Mouse (Mus musculus) CD4-positive, CD25-positive, alpha-beta regulatory T cell (primary cell): ENCODE data around the gene Gnai3. TPM values are rescaled to one million over a fixed set of nuclear protein-coding genes. Genes with fewer than 3 reads are reported as not detected.

Source experiments
- polyA plus RNA-seq: library from polyadenylated mRNA; unstranded; fragments of 100-300 nt; shearing (Covaris generic); gene quantifications from one replicate; pipeline ENCODE4 v1.2.1, GENCODE M21; 2017

Gnai3 gene
- 182 TPM for polyA plus RNA-seq

GRCm38 (mm10) chr3:108145534-108146445 is at the start of gene Gnai3:
Gene Gnai3 (minus strand): TSS chr3:108146146.

DNA sequence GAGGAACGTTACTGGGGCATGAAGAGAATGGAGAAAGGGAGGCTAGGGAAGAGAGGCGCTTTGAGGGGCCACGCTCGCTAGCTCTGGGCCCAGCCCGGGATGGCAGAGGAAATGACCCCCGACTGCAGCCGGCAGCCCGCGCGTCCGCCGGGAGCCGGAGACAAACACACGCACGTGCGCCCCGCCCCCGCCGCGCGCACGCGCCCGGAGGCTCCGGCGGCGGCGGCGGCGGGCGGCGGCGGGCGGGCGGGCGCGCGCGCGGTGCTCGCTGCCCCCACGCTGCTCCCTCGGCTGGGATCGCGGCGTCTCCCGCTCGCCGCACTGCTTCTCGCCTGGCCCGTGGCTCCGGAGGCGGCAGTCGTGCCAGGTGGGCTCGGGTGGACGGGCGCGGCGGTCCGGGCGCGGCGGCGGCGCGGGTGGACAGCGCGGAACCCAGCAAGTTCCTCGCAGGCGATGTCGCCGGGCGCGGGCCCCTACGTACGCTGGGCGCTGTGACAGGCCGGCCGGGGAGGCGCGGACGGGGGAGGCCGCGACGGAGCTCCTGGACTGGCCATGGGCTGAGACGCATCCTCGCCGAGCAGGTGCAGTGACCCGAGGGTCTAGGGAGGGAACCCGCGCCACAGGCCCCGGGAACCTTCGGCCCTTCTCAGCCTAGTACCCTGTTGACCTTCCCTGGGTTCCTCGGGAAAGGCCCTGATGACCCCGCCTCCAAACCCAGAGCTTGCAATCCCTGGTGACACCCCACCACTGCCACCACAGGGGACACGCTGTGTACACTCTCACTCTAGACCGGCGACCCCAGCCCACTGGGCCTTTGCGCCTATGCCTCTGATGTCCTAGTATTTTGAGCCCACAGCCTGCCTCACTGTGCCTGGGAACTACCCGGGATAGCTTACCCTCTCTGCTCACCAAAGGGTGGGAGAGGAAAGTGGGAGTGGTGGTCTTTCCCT is 40.4 kb upstream of the Gnai3 start, which contains the start of gene Amigo1:
Gene Amigo1, plus strand, starts transcription at position 238 of the 950 bp plus-strand sequence.

DNA sequence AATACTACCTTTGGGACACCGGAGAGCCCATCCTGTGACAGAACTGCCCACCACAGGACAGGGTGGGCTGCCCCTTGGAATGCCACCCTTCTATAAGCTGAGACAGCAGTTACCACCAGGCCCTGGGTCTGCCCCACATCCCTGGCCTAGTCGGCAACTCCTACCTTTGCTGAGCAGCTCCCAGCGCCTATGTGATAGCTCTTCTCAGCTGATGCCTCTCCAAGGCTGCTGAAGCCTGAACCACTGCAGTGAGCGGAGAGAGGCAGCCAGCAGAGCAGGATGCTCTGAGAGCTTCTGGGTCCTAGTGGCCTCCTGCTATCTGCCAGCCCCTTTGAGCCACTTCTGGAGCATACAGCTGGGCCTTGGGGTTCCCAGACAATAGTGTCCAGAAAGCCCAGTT is 8.7 kb upstream of the Gnai3 start, which contains the start of gene Gpr61:
Gene Gpr61, minus strand, starts transcription at position 227 of the 400 bp plus-strand sequence.

GRCm38 (mm10) chr3:108092536-108093115 is 53.3 kb downstream of the Gnai3 start, which contains the start of gene Gnat2:
Gene Gnat2 (plus strand): TSS chr3:108092789.

GRCm38 (mm10) chr3:108086470-108086979 is 59.4 kb downstream of the Gnai3 start, which contains the start of gene Ampd2:
Gene Ampd2 (minus strand): TSS chr3:108086651.

Other genes starting within 250 kb of the Gnai3 start
- gene Gstm7, start 214.3 kb downstream of the Gnai3 start, polyA plus RNA-seq: 0.93 TPM
- not detected for gene Gstm6, start 202.4 kb downstream of the Gnai3 start, polyA plus RNA-seq
- not detected for gene Gstm3, start 176.9 kb downstream of the Gnai3 start, polyA plus RNA-seq
- gene Gstm2, start 159.7 kb downstream of the Gnai3 start, polyA plus RNA-seq: not detected
- 3.0 TPM for gene Gstm1, start 128.2 kb downstream of the Gnai3 start, polyA plus RNA-seq
- gene Gstm4, start 101.3 kb downstream of the Gnai3 start, polyA plus RNA-seq: 9.9 TPM
- 47.3 TPM for gene Ampd2, start 59.5 kb downstream of the Gnai3 start, polyA plus RNA-seq
- not detected for gene Gnat2, start 53.4 kb downstream of the Gnai3 start, polyA plus RNA-seq
- gene Gpr61, start 8.7 kb upstream of the Gnai3 start, polyA plus RNA-seq: not detected
- gene Amigo1, start 40.2 kb upstream of the Gnai3 start, polyA plus RNA-seq: 1.1 TPM
- gene Cyb561d1, start 55.1 kb upstream of the Gnai3 start, polyA plus RNA-seq: 22.7 TPM
- 15.7 TPM for gene Atxn7l2, start 64.8 kb upstream of the Gnai3 start, polyA plus RNA-seq
- gene Sypl2, start 80.5 kb upstream of the Gnai3 start, polyA plus RNA-seq: not detected
- 124 TPM for gene Psma5, start 110.8 kb upstream of the Gnai3 start, polyA plus RNA-seq
- 0.14 TPM for gene Sort1, start 137.9 kb upstream of the Gnai3 start, polyA plus RNA-seq
- gene Mybphl, start 218.8 kb upstream of the Gnai3 start, polyA plus RNA-seq: not detected
- 2.4 TPM for gene Psrc1, start 237.7 kb upstream of the Gnai3 start, polyA plus RNA-seq